Mouse (Mus musculus): ENCODE results near the gene 2310046K23Rik. TPM values are rescaled to one million over a fixed set of nuclear protein-coding genes. Genes with fewer than 3 reads are reported as not detected.

2310046K23Rik gene
- total and polyA plus RNA-seq, 3 experiments, result not detected

- no peaks in the 10 kb centered on the region for H3K36me3 ChIP-seq (replicated peaks in 1 of 2; ENCODE audit: control insufficient read depth in 1 of 2, insufficient read depth in 1 of 2, low read length in 1 of 2)
- no peaks in the 10 kb centered on the region for H3K79me2 ChIP-seq (replicated peaks; ENCODE audit: control insufficient read depth, extremely low read depth, insufficient read depth, poor library complexity, severe bottlenecking)
- H3K4me2 ChIP-seq (ENCODE audit: insufficient read depth, low read depth, poor library complexity, severe bottlenecking), result no peak overlapping the region
- H3K4me1 ChIP-seq (ENCODE audit: control insufficient read depth in 1 of 2, insufficient read depth in 2 of 2), result peaks cover 0 to 5% of the 10 kb centered on the region in 2 experiments; a peak in 2 of 4 replicates
- DNase-seq (ENCODE audit: extremely low read depth), result no peak
- no peak overlapping the region for H3K27ac ChIP-seq (ENCODE audit: insufficient read depth, low read depth)
- in situ Hi-C loops (cut with MboI; ENCODE audit: low pct_ligation_motif_present, low pct_unique_long_range_greater_than_20kb, low sequenced_read_pairs), result no loop called here
- TF ChIP-seq E2F4 (IDR thresholded peaks at IDR 0.05; ENCODE audit: insufficient replicate concordance, low read depth, low read length) (no peak), CTCF (conservative IDR thresholded peaks at IDR 0.05 in 1 of 2, IDR thresholded peaks at IDR 0.05 in 1 of 2; ENCODE audit: low read depth in 2 of 2, low read length in 2 of 2) (no peak), ETS1 (conservative IDR thresholded peaks at IDR 0.05; ENCODE audit: low read depth, low read length) (no peak), ZC3H11A (IDR thresholded peaks at IDR 0.05; ENCODE audit: low read depth, low read length) (no peak)
- H3K27me3 ChIP-seq (replicated peaks), result no peaks in the 10 kb centered on the region
- no peak overlapping the region for H3K9ac ChIP-seq (ENCODE audit: insufficient read depth, low read depth)
- H3K4me3 ChIP-seq (replicated peaks in 1 of 3; ENCODE audit: low read depth in 2 of 3, low read length in 2 of 3, poor library complexity in 1 of 3), result no peak overlapping the region
- no peaks in the 10 kb centered on the region for H3K9me3 ChIP-seq (replicated peaks; ENCODE audit: low read length)
- dilution Hi-C loops (cut with MboI; ENCODE audit: extremely low pct_ligation_motif_present, extremely low pct_unique_long_range_greater_than_20kb, low sequenced_read_pairs), result no loop called here
These were observed 34.4 kb upstream of the 2310046K23Rik start for GRCm38 (mm10) chr3:92568752-92569151.

GRCm38 (mm10) chr3:92565418-92565817 lies 31.1 kb upstream of the 2310046K23Rik start:
- no peaks in the 10 kb centered on the region for H3K36me3 ChIP-seq (replicated peaks in 1 of 2; ENCODE audit: control insufficient read depth in 1 of 2, insufficient read depth in 1 of 2, low read length in 1 of 2)
- TF ChIP-seq SMC3 (IDR thresholded peaks at IDR 0.05; ENCODE audit: low read depth, low read length), result 0 out of 2 replicates have a peak, but pooled peaks have one; percentile 3
- no peak for TF ChIP-seq JUN (IDR thresholded peaks at IDR 0.05; ENCODE audit: insufficient read depth, low read depth, low read length)
- TF ChIP-seq MAX (IDR thresholded peaks at IDR 0.05; ENCODE audit: low read length), result no peak
- peak in 1 of 2 experiments; percentile 33; a peak in 2 of 4 replicates for TF ChIP-seq CTCF (conservative IDR thresholded peaks at IDR 0.05 in 1 of 2, IDR thresholded peaks at IDR 0.05 in 1 of 2; ENCODE audit: low read depth in 2 of 2, low read length in 2 of 2)
- peak; percentile 47 for TF ChIP-seq RAD21 (IDR thresholded peaks at IDR 0.05; ENCODE audit: low read depth, low read length)
- no peak for TF ChIP-seq MYC (IDR thresholded peaks at IDR 0.05; ENCODE audit: low read depth, low read length)
- no peaks in the 10 kb centered on the region for H3K9me3 ChIP-seq (replicated peaks; ENCODE audit: low read length)
- no peak overlapping the region for H3K9ac ChIP-seq (ENCODE audit: insufficient read depth, low read depth)
- peak; percentile 12 for DNase-seq (ENCODE audit: extremely low read depth)
- H3K4me3 ChIP-seq (replicated peaks in 1 of 3; ENCODE audit: low read depth in 2 of 3, low read length in 2 of 3, poor library complexity in 1 of 3), result no peak overlapping the region
- in situ Hi-C loops (cut with MboI; ENCODE audit: low pct_ligation_motif_present, low pct_unique_long_range_greater_than_20kb, low sequenced_read_pairs) (no loop called here), dilution Hi-C loops (cut with MboI; ENCODE audit: extremely low pct_ligation_motif_present, extremely low pct_unique_long_range_greater_than_20kb, low sequenced_read_pairs) (no loop called here)
- no peaks in the 10 kb centered on the region for H3K79me2 ChIP-seq (replicated peaks; ENCODE audit: control insufficient read depth, extremely low read depth, insufficient read depth, poor library complexity, severe bottlenecking)
- H3K27ac ChIP-seq (ENCODE audit: insufficient read depth, low read depth), result no peak overlapping the region
- H3K27me3 ChIP-seq (replicated peaks), result no peaks in the 10 kb centered on the region
- no peak overlapping the region for H3K4me2 ChIP-seq (ENCODE audit: insufficient read depth, low read depth, poor library complexity, severe bottlenecking)
- H3K4me1 ChIP-seq (ENCODE audit: control insufficient read depth in 1 of 2, insufficient read depth in 2 of 2), result no peaks in the 10 kb centered on the region

DNA sequence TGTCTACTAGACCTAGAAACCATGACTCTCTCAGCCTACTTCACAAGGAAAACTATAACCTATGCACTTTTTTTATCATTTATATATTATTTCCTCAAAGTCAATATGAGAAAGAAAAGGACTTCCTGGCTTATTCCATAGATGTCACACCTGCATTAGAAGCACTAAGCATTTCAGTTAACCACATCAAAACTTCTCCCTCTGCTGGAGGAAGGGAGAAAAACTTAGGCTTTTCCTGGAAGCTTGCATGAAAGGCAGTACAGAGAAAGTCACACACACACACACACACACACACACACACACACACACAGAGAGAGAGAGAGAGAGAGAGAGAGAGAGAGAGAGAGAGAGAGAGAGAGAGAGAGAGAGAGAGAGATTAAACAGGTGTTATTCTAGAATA lies 22.0 kb downstream of the 2310046K23Rik start:
- dilution Hi-C loops (cut with MboI; ENCODE audit: extremely low pct_ligation_motif_present, extremely low pct_unique_long_range_greater_than_20kb, low sequenced_read_pairs), result no loop called here
- H3K27me3 ChIP-seq (replicated peaks), result no peaks in the 10 kb centered on the region
- no peak for TF ChIP-seq SMC3 (IDR thresholded peaks at IDR 0.05; ENCODE audit: low read depth, low read length)
- TF ChIP-seq ZMIZ1 (IDR thresholded peaks at IDR 0.05; ENCODE audit: low read depth, low read length), result no peak
- TF ChIP-seq MYC (IDR thresholded peaks at IDR 0.05; ENCODE audit: low read depth, low read length), result no peak
- no peak for TF ChIP-seq CTCF (conservative IDR thresholded peaks at IDR 0.05 in 1 of 2, IDR thresholded peaks at IDR 0.05 in 1 of 2; ENCODE audit: low read depth in 2 of 2, low read length in 2 of 2)
- TF ChIP-seq RCOR1 (conservative IDR thresholded peaks at IDR 0.05; ENCODE audit: low read depth, low read length), result no peak
- H3K4me3 ChIP-seq (replicated peaks in 1 of 3; ENCODE audit: low read depth in 2 of 3, low read length in 2 of 3, poor library complexity in 1 of 3), result no peak overlapping the region
- no peak overlapping the region for H3K27ac ChIP-seq (ENCODE audit: insufficient read depth, low read depth)
- in situ Hi-C loops (cut with MboI; ENCODE audit: low pct_ligation_motif_present, low pct_unique_long_range_greater_than_20kb, low sequenced_read_pairs), result no loop called here
- DNase-seq (ENCODE audit: extremely low read depth), result no peak
- no peak overlapping the region for H3K4me2 ChIP-seq (ENCODE audit: insufficient read depth, low read depth, poor library complexity, severe bottlenecking)
- no peaks in the 10 kb centered on the region for H3K4me1 ChIP-seq (ENCODE audit: control insufficient read depth in 1 of 2, insufficient read depth in 2 of 2)
- no peak overlapping the region for H3K9ac ChIP-seq (ENCODE audit: insufficient read depth, low read depth)
- peaks cover 14% of the 10 kb centered on the region for H3K9me3 ChIP-seq (replicated peaks; ENCODE audit: low read length)
- H3K79me2 ChIP-seq (replicated peaks; ENCODE audit: control insufficient read depth, extremely low read depth, insufficient read depth, poor library complexity, severe bottlenecking), result no peaks in the 10 kb centered on the region
- H3K36me3 ChIP-seq (replicated peaks in 1 of 2; ENCODE audit: control insufficient read depth in 1 of 2, insufficient read depth in 1 of 2, low read length in 1 of 2), result no peaks in the 10 kb centered on the region

All from CH12.LX (cell line).